Mouse (Mus musculus): ENCODE data around the gene Rac1. TPM values are rescaled to one million over a fixed set of nuclear protein-coding genes. Genes with fewer than 3 reads are reported as not detected.
"Not testable (repeated sequence)": the region's sequence is repeated elsewhere in the genome, so short reads cannot be mapped to it uniquely, and the experiment has no call there.

Rac1 gene
- polyA plus RNA-seq, 1 experiment from 2014 or later = 506 TPM

GRCm38 (mm10) chr5:143503740-143504139 lies 24.1 kb downstream of the Rac1 start:
- no peaks in the 10 kb centered on the region for H3K9me3 ChIP-seq
- no peak overlapping the region for H3K4me3 ChIP-seq
- H3K9ac ChIP-seq = no peak overlapping the region
- H3K4me2 ChIP-seq = no peak overlapping the region
- H3K27me3 ChIP-seq = no peaks in the 10 kb centered on the region
- WGBS = 93% methylated on average over 6 of the region's 6 CpGs
- H3K36me3 ChIP-seq = peaks cover 62% of the 10 kb centered on the region
- peaks cover 8% of the 10 kb centered on the region for H3K4me1 ChIP-seq
- H3K27ac ChIP-seq = no peak overlapping the region
- no peak for ATAC-seq (ENCODE audit: insufficient number of reproducible peaks, low FRiP score, low TSS enrichment, low read depth)

GRCm38 (mm10) chr5:143502899-143503557 lies 24.8 kb downstream of the Rac1 start:
- H3K36me3 ChIP-seq = peaks cover 59% of the 10 kb centered on the region

GRCm38 (mm10) chr5:143501649-143502048 lies 26.2 kb downstream of the Rac1 start:
- H3K27ac ChIP-seq = no peak overlapping the region
- H3K4me3 ChIP-seq = no peak overlapping the region
- no peaks in the 10 kb centered on the region for H3K27me3 ChIP-seq
- no peaks in the 10 kb centered on the region; the same call in 1 of the 2 replicates for H3K4me1 ChIP-seq
- WGBS = 82% methylated on average over 2 of the region's 2 CpGs
- no peaks in the 10 kb centered on the region for H3K9me3 ChIP-seq
- H3K4me2 ChIP-seq = no peak overlapping the region
- H3K36me3 ChIP-seq = peaks cover 46% of the 10 kb centered on the region
- no peak overlapping the region for H3K9ac ChIP-seq
- no peak for ATAC-seq (ENCODE audit: insufficient number of reproducible peaks, low FRiP score, low TSS enrichment, low read depth)

More at GRCm38 (mm10) chr5:143502899-143503557, 24.8 kb downstream of the Rac1 start:
- ATAC-seq (ENCODE audit: insufficient number of reproducible peaks, low FRiP score, low TSS enrichment, low read depth) = no peak
- no peak overlapping the region for H3K4me3 ChIP-seq
- H3K4me1 ChIP-seq = peaks cover 2% of the 10 kb centered on the region
- H3K4me2 ChIP-seq = no peak overlapping the region
- H3K9ac ChIP-seq = no peak overlapping the region
- no peaks in the 10 kb centered on the region for H3K9me3 ChIP-seq
- 90% methylated on average over 19 of the region's 19 CpGs for WGBS
- no peaks in the 10 kb centered on the region for H3K27me3 ChIP-seq
- no peak overlapping the region for H3K27ac ChIP-seq

- peaks cover 46% of the 10 kb centered on the region for H3K36me3 ChIP-seq
- no peaks in the 10 kb centered on the region for H3K27me3 ChIP-seq
- no peak overlapping the region for H3K4me3 ChIP-seq
- H3K9me3 ChIP-seq = no peaks in the 10 kb centered on the region
- H3K27ac ChIP-seq = 0 out of 2 replicates have a peak overlapping the region, but pooled peaks have one; percentile 27
- H3K4me2 ChIP-seq = no peak overlapping the region
- no peak overlapping the region for H3K9ac ChIP-seq
- no peaks in the 10 kb centered on the region; the same call in 1 of the 2 replicates for H3K4me1 ChIP-seq
- 91% methylated on average over 8 of the region's 8 CpGs for WGBS
- no peak for ATAC-seq (ENCODE audit: insufficient number of reproducible peaks, low FRiP score, low TSS enrichment, low read depth)
Observed at GRCm38 (mm10) chr5:143501140-143501539, 26.7 kb downstream of the Rac1 start.

- H3K9me3 ChIP-seq = not testable (repeated sequence)
- WGBS = 89% methylated on average over 14 of the region's 14 CpGs
- peaks cover 46% of the 10 kb centered on the region for H3K36me3 ChIP-seq
Observed at GRCm38 (mm10) chr5:143500711-143501110, 27.1 kb downstream of the Rac1 start.

GRCm38 (mm10) chr5:143499686-143500085 lies 28.1 kb downstream of the Rac1 start:
- no peak for ATAC-seq (ENCODE audit: insufficient number of reproducible peaks, low FRiP score, low TSS enrichment, low read depth)
- Histone ChIP-seq H3K27me3 (no peaks in the 10 kb centered on the region), H3K27ac (no peak overlapping the region), H3K9ac (no peak overlapping the region), H3K4me3 (no peak overlapping the region), H3K4me1 (no peaks in the 10 kb centered on the region; the same call in 1 of the 2 replicates), H3K36me3 (peaks cover 37% of the 10 kb centered on the region), H3K4me2 (no peak overlapping the region), H3K9me3 (no peaks in the 10 kb centered on the region)
- WGBS = 88% methylated on average over 4 of the region's 4 CpGs

More at GRCm38 (mm10) chr5:143500711-143501110, 27.1 kb downstream of the Rac1 start:
- not testable (repeated sequence) for ATAC-seq (ENCODE audit: insufficient number of reproducible peaks, low FRiP score, low TSS enrichment, low read depth); H3K27ac ChIP-seq; H3K4me3 ChIP-seq; H3K9ac ChIP-seq; H3K27me3 ChIP-seq; H3K4me1 ChIP-seq; H3K4me2 ChIP-seq

- no peak for ATAC-seq (ENCODE audit: insufficient number of reproducible peaks, low FRiP score, low TSS enrichment, low read depth)
- Histone ChIP-seq H3K9me3 (no peaks in the 10 kb centered on the region), H3K27ac (no peak overlapping the region), H3K27me3 (no peaks in the 10 kb centered on the region), H3K9ac (no peak overlapping the region), H3K36me3 (peaks cover 35% of the 10 kb centered on the region), H3K4me3 (no peak overlapping the region), H3K4me2 (no peak overlapping the region), H3K4me1 (no peaks in the 10 kb centered on the region; the same call in 1 of the 2 replicates)
- WGBS = 90% methylated on average over 7 of the region's 7 CpGs
Observed at GRCm38 (mm10) chr5:143499197-143499596, 28.6 kb downstream of the Rac1 start.

GRCm38 (mm10) chr5:143497451-143497850 lies 30.4 kb downstream of the Rac1 start:
- H3K4me3 ChIP-seq = no peak overlapping the region
- no peak overlapping the region for H3K9ac ChIP-seq
- WGBS = 76% methylated on average over 3 of the region's 3 CpGs
- H3K27me3 ChIP-seq = no peaks in the 10 kb centered on the region
- H3K4me2 ChIP-seq = no peak overlapping the region
- no peak for ATAC-seq (ENCODE audit: insufficient number of reproducible peaks, low FRiP score, low TSS enrichment, low read depth)
- no peak overlapping the region for H3K27ac ChIP-seq
- H3K36me3 ChIP-seq = peaks cover 25% of the 10 kb centered on the region
- H3K4me1 ChIP-seq = no peaks in the 10 kb centered on the region; the same call in 1 of the 2 replicates
- H3K9me3 ChIP-seq = no peaks in the 10 kb centered on the region

- H3K9me3 ChIP-seq = 0 out of 2 replicates have a peak, but pooled peaks cover 3% of the 10 kb centered on the region
- H3K4me1 ChIP-seq = no peaks in the 10 kb centered on the region
- no peak overlapping the region for H3K27ac ChIP-seq
- no peak overlapping the region for H3K4me2 ChIP-seq
- H3K4me3 ChIP-seq = no peak overlapping the region
- H3K36me3 ChIP-seq = peaks cover 28% of the 10 kb centered on the region
- H3K9ac ChIP-seq = no peak overlapping the region
- ATAC-seq (ENCODE audit: insufficient number of reproducible peaks, low FRiP score, low TSS enrichment, low read depth) = no peak
- 90% methylated on average over 6 of the region's 6 CpGs for WGBS
- H3K27me3 ChIP-seq = no peaks in the 10 kb centered on the region
Observed at GRCm38 (mm10) chr5:143495708-143496107, 32.1 kb downstream of the Rac1 start.

- H3K27me3 ChIP-seq = no peaks in the 10 kb centered on the region
- H3K27ac ChIP-seq = no peak overlapping the region
- 0 out of 2 replicates have a peak, but pooled peaks cover 3% of the 10 kb centered on the region for H3K9me3 ChIP-seq
- ATAC-seq (ENCODE audit: insufficient number of reproducible peaks, low FRiP score, low TSS enrichment, low read depth) = no peak
- 83% methylated on average over 10 of the region's 10 CpGs for WGBS
- no peaks in the 10 kb centered on the region for H3K4me1 ChIP-seq
- H3K36me3 ChIP-seq = peaks cover 29% of the 10 kb centered on the region; the same call in 1 of the 2 replicates
- H3K4me2 ChIP-seq = no peak overlapping the region
- no peak overlapping the region for H3K9ac ChIP-seq
- no peak overlapping the region for H3K4me3 ChIP-seq
Observed at GRCm38 (mm10) chr5:143493163-143493562, 34.7 kb downstream of the Rac1 start.

- H3K4me2 ChIP-seq = no peak overlapping the region
Observed at GRCm38 (mm10) chr5:143491736-143492135, 36.1 kb downstream of the Rac1 start.

GRCm38 (mm10) chr5:143489749-143490342 lies 38.0 kb downstream of the Rac1 start:
- H3K4me2 ChIP-seq = no peak overlapping the region
- no peaks in the 10 kb centered on the region for H3K4me1 ChIP-seq
- ATAC-seq (ENCODE audit: insufficient number of reproducible peaks, low FRiP score, low TSS enrichment, low read depth) = no peak
- H3K9ac ChIP-seq = no peak overlapping the region
- 0 out of 2 replicates have a peak, but pooled peaks cover 3% of the 10 kb centered on the region for H3K9me3 ChIP-seq
- 86% methylated on average over 14 of the region's 14 CpGs for WGBS
- no peaks in the 10 kb centered on the region for H3K27me3 ChIP-seq
- no peak overlapping the region for H3K4me3 ChIP-seq
- no peak overlapping the region for H3K27ac ChIP-seq
- peaks cover 40% of the 10 kb centered on the region for H3K36me3 ChIP-seq

More at GRCm38 (mm10) chr5:143491736-143492135, 36.1 kb downstream of the Rac1 start:
- WGBS = 83% methylated on average over 4 of the region's 4 CpGs
- Histone ChIP-seq H3K27ac (no peak overlapping the region), H3K9me3 (0 out of 2 replicates have a peak, but pooled peaks cover 3% of the 10 kb centered on the region), H3K36me3 (peaks cover 42% of the 10 kb centered on the region), H3K4me3 (no peak overlapping the region), H3K4me1 (no peaks in the 10 kb centered on the region), H3K27me3 (no peaks in the 10 kb centered on the region), H3K9ac (no peak overlapping the region)
- ATAC-seq (ENCODE audit: insufficient number of reproducible peaks, low FRiP score, low TSS enrichment, low read depth) = no peak
